Mouse (Mus musculus) heart, adult 2 months (tissue): ENCODE measurements around the gene Mt1. TPM values are rescaled to one million over a fixed set of nuclear protein-coding genes. Genes with fewer than 3 reads are reported as not detected.
"Not testable (repeated sequence)": the region's sequence is repeated elsewhere in the genome, so short reads cannot be mapped to it uniquely, and the experiment has no call there.

Source experiments
- DNase-seq, 2 experiments: peaks; one replicate each; pipeline ENCODE4 v3.0.0; 2021
- H3K27ac ChIP-seq: fragments of 200-600 bp; 2 replicates; pipeline ENCODE4 v1.8.1; 2022
- H3K27me3 ChIP-seq: fragments of 200-500 bp; 2 replicates; pipeline ENCODE4 v1.6.1; 2012; ENCODE audit warnings: mild to moderate bottlenecking, low read length, inconsistent platforms, mixed read lengths; ENCODE audit not compliant: control insufficient read depth, insufficient read depth
- H3K36me3 ChIP-seq: fragments of 200-500 bp; 2 replicates; pipeline ENCODE4 v1.6.1; 2012; ENCODE audit warnings: low read length, inconsistent platforms; ENCODE audit not compliant: control insufficient read depth, insufficient read depth
- H3K4me1 ChIP-seq: fragments of 200-500 bp; 2 replicates; pipeline ENCODE4 v1.6.1; 2011; ENCODE audit warnings: low read length; ENCODE audit not compliant: control insufficient read depth, insufficient read depth
- H3K4me3 ChIP-seq: fragments of 200-600 bp; 2 replicates; pipeline ENCODE4 v1.8.1; 2022
- H3K79me2 ChIP-seq: fragments of 200-500 bp; replicated peaks from 2 replicates; pipeline ENCODE4 v1.6.1; 2012; ENCODE audit warnings: mild to moderate bottlenecking, inconsistent platforms, low read length, moderate library complexity, mixed read lengths; ENCODE audit not compliant: control insufficient read depth, insufficient read depth
- H3K9ac ChIP-seq: fragments of 200-500 bp; 2 replicates; pipeline ENCODE4 v1.6.1; 2012; ENCODE audit warnings: low read depth, mild to moderate bottlenecking, control low read depth, inconsistent platforms, low read length, mixed read lengths
- CTCF ChIP-seq: fragments of 200-600 bp; IDR thresholded peaks from 2 replicates; pipeline ENCODE4 v1.8.1; 2022; ENCODE audit warnings: antibody characterized with exemption, mild to moderate bottlenecking, moderate library complexity
- EP300 ChIP-seq: fragments of 200-500 bp; IDR thresholded peaks from 2 replicates; pipeline ENCODE4 v1.6.1; 2011; ENCODE audit warnings: low read depth, low read length, control low read depth; ENCODE audit not compliant: insufficient read depth
- POLR2A ChIP-seq: fragments of 200-500 bp; IDR thresholded peaks from 2 replicates; pipeline ENCODE4 v1.6.1; 2011; ENCODE audit warnings: mild to moderate bottlenecking, low read depth, low read length, control low read depth; ENCODE audit not compliant: insufficient read depth
- WGBS: fragments of 180-500 bp; shearing (Covaris S2); methylation state at CpG from one replicate; pipeline ENCODE4 v1.1.7; 2018; 5-methylcytosine and 5-hydroxymethylcytosine counted together
- intact Hi-C: fragments of 180-260 bp; cut with DNase I; formaldehyde crosslinking; loops from one replicate; pipeline ENCODE4 v1.15.1; 2025
- long read RNA-seq: library from polyadenylated mRNA; stranded (forward); transcript quantifications from one replicate; pipeline ENCODE4 v2.0.0, GENCODE M21; 2021
- polyA plus RNA-seq: library from polyadenylated mRNA; depleted of rRNA; stranded (reverse); fragments of >200 nt; gene quantifications from 2 replicates; pipeline ENCODE4 v1.2.3, GENCODE M21; 2012; rRNA removed
- total RNA-seq, 2 experiments: library from RNA; stranded (reverse); gene quantifications; 2 replicates each; pipeline ENCODE4 v1.2.3; 2021

The Mt1 gene
- 100 to 1,000 TPM; 279 to 438 TPM for total RNA-seq
- polyA plus RNA-seq: 420 and 727 TPM in 2 replicates
- long read RNA-seq, transcript Mt1-201 (3 exons, 549 nt): major isoform, 167 of 173 reads
- long read RNA-seq, transcript Mt1-202 (1 exons, 1,085 nt): minor isoform, 5 of 173 reads
- long read RNA-seq, partial matches to known transcripts: 1 of 173 reads
- long read RNA-seq, other reads (novel, unspliced or antisense): 0 of 173 reads

- H3K27ac ChIP-seq: peak within 1 kb of the TSS; percentile 97
- intact Hi-C loops: no loop called here
- under 1% methylated on average over 50 of the region's 50 CpGs for WGBS
Measured at GRCm38 (mm10) chr8:94178857-94179712, at the start of gene Mt1. Gene Mt1, plus strand, starts transcription at chr8:94179082.

DNA sequence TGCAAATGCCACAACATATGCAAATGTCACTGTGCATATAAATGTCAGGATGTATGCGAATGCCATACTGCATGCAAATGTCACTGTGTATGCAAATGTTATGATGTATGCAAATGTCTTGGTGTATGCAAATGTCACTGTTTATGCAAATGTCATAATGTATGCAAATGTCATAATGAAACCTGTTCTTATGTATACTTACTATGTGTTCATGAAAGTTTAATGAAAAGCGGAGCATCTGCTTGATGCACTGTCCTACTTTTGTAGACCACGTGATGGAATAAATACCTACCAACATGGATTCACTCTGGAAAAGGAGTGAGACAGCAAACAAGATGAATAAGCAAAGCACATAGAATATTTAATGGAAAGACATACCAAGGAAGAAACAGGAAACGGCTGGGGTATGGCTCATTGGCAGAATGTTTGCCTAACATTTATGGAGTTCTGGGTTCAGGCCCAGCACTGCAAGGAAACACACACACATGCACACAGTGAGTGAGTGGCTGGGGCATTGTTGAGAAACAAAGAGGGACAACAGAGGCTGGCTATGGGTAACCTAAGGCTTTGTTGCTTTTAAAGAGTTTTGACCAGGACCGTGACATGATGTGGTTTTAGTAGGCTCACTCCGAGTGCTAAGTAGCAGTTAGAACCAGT, 49.6 kb upstream of the Mt1 start:
- TF ChIP-seq EP300 (no peak), CTCF (no peak), POLR2A (no peak)
- 87% methylated on average over 6 of the region's 6 CpGs for WGBS

More at GRCm38 (mm10) chr8:94178857-94179712, at the start of gene Mt1:
- H3K79me2 ChIP-seq: no peaks in the 10 kb centered on the region
- no peaks in the 10 kb centered on the region for H3K27me3 ChIP-seq
- DNase-seq: peak; percentile 89 to 94
- H3K9ac ChIP-seq: peak within 1 kb of the TSS; percentile 57
- TF ChIP-seq CTCF (no peak), EP300 (peak; percentile 97), POLR2A (peak; percentile 99)
- no peaks in the 10 kb centered on the region; the same call in 1 of the 2 replicates for H3K36me3 ChIP-seq
- H3K4me3 ChIP-seq: peak within 1 kb of the TSS; percentile 65
- H3K4me1 ChIP-seq: peaks cover 1% of the 10 kb centered on the region

GRCm38 (mm10) chr8:94130126-94130525, 48.8 kb upstream of the Mt1 start:
- H3K4me3 ChIP-seq: no peak overlapping the region
- no peaks in the 10 kb centered on the region for H3K79me2 ChIP-seq
- WGBS: 95% methylated on average over 4 of the region's 4 CpGs
- TF ChIP-seq CTCF (no peak), POLR2A (no peak), EP300 (no peak)
- H3K36me3 ChIP-seq: no peaks in the 10 kb centered on the region
- intact Hi-C loops: no loop called here
- H3K27ac ChIP-seq: no peak overlapping the region
- H3K27me3 ChIP-seq: no peaks in the 10 kb centered on the region
- H3K4me1 ChIP-seq: no peaks in the 10 kb centered on the region
- H3K9ac ChIP-seq: no peak overlapping the region
- no peak for DNase-seq

More for the DNA sequence above, 49.6 kb upstream of the Mt1 start:
- Histone ChIP-seq H3K4me3 (no peak overlapping the region), H3K4me1 (no peaks in the 10 kb centered on the region), H3K27ac (no peak overlapping the region), H3K79me2 (no peaks in the 10 kb centered on the region), H3K36me3 (no peaks in the 10 kb centered on the region), H3K27me3 (no peaks in the 10 kb centered on the region), H3K9ac (no peak overlapping the region)
- intact Hi-C loops: no loop called here
- DNase-seq: no peak

- DNase-seq: no peak
- Histone ChIP-seq H3K27me3 (no peaks in the 10 kb centered on the region), H3K4me3 (no peak overlapping the region), H3K4me1 (no peaks in the 10 kb centered on the region), H3K79me2 (no peaks in the 10 kb centered on the region), H3K9ac (no peak overlapping the region), H3K36me3 (no peaks in the 10 kb centered on the region), H3K27ac (no peak overlapping the region)
- WGBS: 78% methylated on average over 5 of the region's 5 CpGs
- TF ChIP-seq POLR2A (no peak), EP300 (no peak), CTCF (no peak)
- intact Hi-C loops: no loop called here
Measured at GRCm38 (mm10) chr8:94132096-94132495, 46.8 kb upstream of the Mt1 start.

DNA sequence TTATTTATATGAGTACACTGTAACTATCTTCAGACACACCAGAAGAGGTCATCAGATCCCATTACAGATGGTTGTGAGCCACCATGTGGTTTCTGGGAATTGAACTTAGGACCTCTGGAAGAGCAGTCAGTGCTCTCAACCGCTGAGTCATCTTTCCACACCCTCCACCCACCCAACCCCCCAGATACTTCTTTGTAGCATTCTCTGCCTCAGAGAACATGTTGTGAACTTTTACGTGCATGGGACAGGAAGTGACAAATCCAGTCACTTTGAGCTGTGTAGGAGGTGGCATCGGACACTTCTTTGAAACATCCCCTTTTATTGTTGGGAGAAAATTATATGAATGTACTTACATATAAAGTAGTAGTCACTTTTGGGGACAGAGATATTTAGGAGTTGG, 44.3 kb upstream of the Mt1 start:
- not testable (repeated sequence) for H3K36me3 ChIP-seq, DNase-seq
- 31% methylated on average over 3 of the region's 3 CpGs for WGBS

GRCm38 (mm10) chr8:94135556-94135955, 43.3 kb upstream of the Mt1 start:
- H3K27me3 ChIP-seq: no peaks in the 10 kb centered on the region
- no peaks in the 10 kb centered on the region for H3K79me2 ChIP-seq
- no peak overlapping the region for H3K27ac ChIP-seq
- TF ChIP-seq CTCF: no peak
- TF ChIP-seq POLR2A: no peak
- TF ChIP-seq EP300: no peak
- H3K4me1 ChIP-seq: no peaks in the 10 kb centered on the region
- intact Hi-C loops: no loop called here
- no peak for DNase-seq
- 85% methylated on average over 6 of the region's 6 CpGs for WGBS
- H3K36me3 ChIP-seq: no peaks in the 10 kb centered on the region
- no peak overlapping the region for H3K9ac ChIP-seq
- no peak overlapping the region for H3K4me3 ChIP-seq

More for the DNA sequence above, 44.3 kb upstream of the Mt1 start:
- H3K27ac ChIP-seq, H3K9ac ChIP-seq, H3K27me3 ChIP-seq, H3K79me2 ChIP-seq, H3K4me3 ChIP-seq, H3K4me1 ChIP-seq, intact Hi-C loops: not testable (repeated sequence)
